Mouse (Mus musculus) cerebellum, adult 9-10 months (tissue): ENCODE results near the gene Bean1.
"Not testable (repeated sequence)": the region's sequence is repeated elsewhere in the genome, so short reads cannot be mapped to it uniquely, and the experiment has no call there.

Experiments
- DNase-seq: peaks from one replicate; pipeline ENCODE4 v3.0.0; 2022

Bean1 gene

DNA sequence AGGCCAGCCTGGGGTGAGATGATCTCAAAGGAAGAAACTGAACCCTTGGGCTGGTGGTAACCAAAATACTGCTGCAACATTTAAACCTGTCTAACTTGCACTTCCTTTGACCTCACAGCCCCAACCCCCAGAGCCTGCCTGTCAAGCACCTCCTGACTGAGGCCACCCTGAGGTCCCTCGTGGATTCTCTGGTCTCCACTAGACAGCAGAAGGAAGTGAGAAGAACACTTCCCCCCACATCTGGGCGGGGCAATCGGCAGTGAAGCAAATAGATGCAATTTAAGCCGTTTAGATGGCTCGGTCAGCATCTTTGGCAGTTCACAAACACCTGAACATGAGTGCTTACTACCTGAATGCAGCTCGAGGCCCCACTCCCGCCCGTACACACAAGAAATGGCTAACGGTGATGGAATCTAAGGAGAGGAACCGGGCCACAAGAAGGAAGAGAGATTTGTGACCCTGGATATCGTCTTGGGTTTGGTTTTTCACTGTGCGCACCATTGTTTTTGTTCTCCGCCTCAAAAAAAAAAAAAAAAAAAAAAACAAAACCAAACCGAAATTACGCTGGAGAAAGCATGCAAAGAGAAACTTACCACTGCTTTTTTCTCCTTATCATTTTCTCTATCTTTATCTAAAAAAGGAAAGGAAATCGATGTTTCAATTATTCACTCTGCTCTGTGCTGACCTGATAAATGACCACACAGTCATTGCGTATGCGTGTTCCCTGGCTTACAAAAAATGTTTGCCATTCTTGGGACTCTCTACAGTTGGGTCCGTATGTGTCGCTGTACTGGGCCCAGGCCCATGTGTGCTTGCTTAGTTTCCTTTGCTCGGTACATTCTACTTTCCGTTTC, 77.0 kb downstream of the Bean1 start:
- DNase-seq, result no peak

DNA sequence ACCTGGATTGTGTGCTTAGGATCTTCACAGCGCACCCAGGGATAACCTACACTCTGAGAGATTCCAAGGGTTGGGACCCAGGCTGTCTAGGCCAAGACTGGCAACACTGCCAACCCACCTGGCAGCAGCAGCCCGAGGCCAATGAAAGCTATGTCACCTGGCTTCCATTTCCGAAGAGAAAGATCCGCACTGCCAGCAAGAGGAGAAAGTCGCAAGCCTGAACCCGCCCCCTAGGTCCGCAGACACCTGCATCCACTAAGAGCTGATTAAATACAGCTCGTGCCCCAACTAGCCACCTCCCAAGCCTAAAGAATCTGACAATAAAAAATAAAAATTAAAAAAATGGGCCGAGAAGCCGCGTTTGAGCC, 77.7 kb downstream of the Bean1 start:
- DNase-seq, result peak; percentile 41

DNA sequence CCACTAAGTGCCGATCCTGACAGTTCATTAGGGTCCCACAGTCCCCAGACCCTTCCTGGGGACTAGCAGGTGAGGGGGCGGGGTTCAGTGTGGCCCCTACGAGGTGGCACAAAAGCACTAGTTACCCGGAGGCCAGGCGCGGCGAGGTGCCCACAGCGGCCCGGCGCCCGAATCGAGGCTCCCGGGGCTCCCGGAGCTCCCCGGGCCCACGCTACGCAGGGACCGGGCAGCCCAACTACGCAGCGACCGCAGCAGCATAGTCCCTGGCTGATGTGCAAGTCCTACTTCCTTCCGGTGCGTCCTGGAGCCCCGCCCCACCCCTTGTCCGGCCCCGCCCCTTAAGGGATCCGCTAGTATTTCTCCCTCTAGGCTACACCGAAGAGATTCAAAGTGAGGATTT, 78.0 kb downstream of the Bean1 start, which contains the start of gene Tk2:
Gene Tk2 (minus strand): TSS at position 283 of the 400 bp plus-strand sequence.
- DNase-seq, result peak; percentile 58

DNA sequence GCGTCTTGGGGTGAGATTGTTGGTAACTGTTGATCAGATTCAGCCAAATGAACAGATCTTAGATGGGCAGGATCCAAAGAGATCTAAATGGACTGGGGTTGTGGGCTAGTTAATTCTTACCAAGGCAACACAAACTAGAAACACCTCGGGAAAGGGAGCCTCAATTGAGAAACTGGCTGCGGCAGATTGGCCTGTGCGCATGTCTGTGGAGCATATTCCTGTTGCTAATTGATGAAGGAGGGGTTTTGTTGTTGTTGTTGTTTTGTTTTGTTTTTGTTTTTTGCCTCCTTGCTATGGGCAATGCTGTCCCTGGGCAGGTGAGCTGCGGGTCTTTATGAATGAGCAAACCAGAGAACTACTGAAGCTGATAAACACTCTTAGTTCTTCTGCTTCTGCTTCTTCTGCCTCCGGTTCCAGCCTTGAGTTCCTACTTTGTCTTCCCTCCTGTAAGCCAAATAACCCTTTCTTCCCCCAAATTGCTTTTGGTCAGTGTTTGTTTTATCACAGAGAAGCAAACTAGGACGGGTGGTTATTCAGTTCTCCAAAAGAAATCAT, 79.3 kb downstream of the Bean1 start:
- no peak for DNase-seq

DNA sequence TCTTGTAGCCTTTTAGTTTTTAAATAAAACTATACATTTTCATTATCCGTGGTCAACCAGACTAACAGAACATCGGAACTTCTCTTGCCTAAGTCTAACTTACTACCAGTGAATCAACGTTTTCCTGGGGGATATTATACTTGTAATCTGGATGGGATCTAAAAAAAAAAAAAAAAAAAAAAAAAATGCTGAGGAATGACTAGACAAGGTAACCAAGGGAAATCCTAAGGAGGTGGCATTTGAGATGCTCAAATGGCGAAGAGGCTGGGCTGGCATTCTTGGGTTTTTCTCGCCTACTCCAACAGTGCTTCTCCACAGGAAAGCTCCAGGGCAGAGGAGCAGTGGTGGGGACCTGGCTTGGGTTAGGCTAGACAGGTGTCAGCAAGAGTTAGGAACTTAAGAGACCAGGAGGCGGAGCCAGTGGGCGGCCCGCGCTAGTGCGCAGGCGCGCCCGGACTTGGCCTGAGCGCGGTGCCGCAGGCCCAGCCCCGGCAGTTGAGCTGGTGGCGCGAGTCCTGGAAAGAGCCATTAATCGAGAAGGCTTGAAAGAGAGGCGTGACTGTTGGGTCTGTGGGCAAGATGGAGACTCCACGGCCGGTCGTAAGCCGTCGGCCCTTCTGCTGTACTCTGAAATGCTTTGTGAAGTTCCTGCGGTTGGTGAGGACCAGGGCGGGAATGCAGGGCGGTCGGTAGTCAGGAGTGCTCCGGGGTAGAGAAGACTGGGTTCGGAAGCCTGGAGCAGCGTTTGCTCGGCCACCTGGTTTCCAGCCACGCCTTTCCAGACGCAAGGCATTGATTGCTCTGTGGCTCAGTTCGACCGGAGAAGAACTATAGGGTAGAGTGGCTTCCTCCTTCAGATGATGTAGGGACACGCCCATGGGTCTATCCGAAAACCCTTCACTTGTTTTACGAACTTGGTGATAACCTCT, 80.5 kb downstream of the Bean1 start, which contains the start of gene Cklf:
Gene Cklf (plus strand): TSS at position 423 of the 929 bp plus-strand sequence.
- DNase-seq, result peak; percentile 76

DNA sequence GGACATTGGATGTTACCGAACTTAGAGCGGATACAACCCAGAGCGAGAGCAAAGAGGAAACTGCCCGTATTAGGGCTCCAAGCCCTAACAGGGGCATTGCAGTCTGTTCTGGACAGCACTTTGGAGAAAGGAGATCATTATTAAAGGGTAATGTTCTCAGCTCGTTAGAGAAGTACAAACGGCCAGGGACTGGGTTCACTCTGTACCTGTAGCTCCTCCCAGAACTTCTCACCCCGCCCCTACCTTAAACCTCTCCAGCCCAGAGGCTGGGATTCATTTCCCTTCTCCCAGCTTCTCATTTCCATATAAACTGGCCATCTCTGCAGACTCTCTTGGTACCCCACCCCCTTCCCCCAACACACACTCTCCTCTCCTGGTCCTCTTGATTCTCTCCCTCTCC, 81.2 kb downstream of the Bean1 start:
- DNase-seq, result no peak

DNA sequence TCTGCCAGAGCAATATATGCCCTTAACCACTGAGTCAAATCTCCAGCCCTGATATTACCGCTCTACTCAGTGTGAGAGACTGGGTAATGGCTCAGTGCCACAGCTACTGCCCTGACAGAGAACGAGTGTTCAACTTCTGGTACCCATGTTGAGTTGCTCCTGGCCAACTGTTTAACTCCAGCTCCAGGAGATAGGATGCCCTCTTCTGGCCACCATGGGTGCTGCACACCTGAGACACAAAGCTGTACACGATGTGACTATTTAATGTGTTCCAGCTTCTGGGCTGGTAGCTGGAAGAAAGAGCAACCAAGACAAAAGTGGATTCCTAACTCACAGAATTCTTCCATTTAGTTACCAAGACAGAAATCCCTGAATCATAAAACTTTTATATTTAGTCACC, 82.8 kb downstream of the Bean1 start:
- DNase-seq, result no peak

DNA sequence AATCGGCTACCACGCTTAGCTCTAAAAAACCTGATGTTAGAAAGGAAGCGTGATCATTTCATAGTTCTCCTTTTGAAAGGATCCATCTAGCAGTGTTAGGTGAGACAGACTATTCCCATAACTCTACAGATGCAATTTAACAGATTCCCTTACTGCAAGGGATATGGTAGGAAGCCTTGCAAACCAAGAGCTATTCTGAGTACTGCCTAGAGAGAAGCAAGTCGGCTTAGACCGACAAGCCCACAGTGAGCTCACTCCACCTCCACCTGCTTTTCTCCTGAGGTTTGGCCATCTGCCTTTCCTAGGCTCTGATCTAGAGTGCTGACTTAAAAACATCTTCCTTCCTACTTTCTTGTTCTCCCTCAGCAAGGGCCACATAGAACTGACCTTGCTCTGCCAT, 91.6 kb downstream of the Bean1 start:
- not testable (repeated sequence) for DNase-seq

DNA sequence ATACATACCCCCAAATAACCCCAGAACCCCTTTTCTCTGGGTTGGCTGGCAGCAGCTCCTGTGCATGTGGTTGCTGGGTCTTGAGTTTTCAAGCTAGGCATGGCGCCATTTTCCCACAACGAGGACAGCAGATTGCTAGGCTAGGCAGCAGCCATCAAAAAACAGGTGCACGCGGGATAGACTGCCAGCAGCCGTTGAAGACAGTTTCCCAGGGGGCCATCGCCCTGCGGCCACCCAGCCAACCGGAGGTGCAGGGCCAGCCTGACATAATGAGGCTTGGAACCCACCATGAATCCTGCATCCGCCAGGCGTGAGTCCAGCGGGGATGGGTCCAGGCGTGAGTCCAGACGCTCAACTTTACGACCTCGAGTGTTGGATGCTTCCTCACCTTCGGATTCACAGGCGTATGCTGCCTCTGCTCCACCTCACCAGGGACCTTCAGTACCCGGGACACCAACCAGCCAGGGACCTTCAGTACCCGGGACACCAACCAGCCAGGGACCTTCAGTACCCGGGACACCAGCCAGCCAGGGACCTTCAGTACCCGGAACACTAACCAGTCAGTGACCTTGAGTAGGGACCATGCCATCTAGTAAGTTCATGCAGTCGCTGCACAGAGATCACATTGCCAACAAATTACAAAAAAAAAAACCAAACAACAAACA, 94.2 kb downstream of the Bean1 start:
- not testable (repeated sequence) for DNase-seq

DNA sequence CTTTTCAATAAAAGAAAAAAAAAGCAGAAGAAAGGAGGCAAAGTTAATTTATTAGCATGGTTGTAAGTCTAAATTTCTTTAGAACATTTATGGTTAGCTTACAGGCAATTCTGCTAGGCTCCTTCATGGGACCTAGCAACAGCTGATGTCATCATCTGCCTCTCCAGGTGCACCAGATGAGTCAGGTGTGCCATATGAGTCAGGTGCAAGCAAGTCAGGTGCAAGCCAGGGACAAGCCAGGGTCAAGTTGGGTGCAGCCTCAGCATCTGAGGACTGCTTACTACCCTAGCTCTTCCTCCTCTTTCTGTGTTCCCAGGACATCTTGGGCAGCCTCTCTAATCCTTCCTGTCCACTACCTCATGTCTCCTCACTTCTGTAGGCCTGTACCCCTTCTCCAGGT, 98.1 kb downstream of the Bean1 start:
- no peak for DNase-seq
